Mouse (Mus musculus) midbrain, postnatal 0 days (tissue): ENCODE measurements around the gene Nxph4. TPM values are rescaled to one million over a fixed set of nuclear protein-coding genes. Genes with fewer than 3 reads are reported as not detected.

Experiments used
- ATAC-seq: fragments of 200-750 bp; cut with Nextera tagmentation; 2 replicates; pipeline ENCODE4 v1.8.0; 2017; ENCODE audit warnings: moderate number of reproducible peaks, mild to moderate bottlenecking, moderate TSS enrichment, moderate library complexity; ENCODE audit not compliant: low FRiP score
- DNase-seq: peaks from one replicate; pipeline ENCODE4 v3.0.0-alpha.2; 2015; ENCODE audit warnings: low spot score
- H3K27ac ChIP-seq: fragments of 300-500 bp; sonication (generic); 2 replicates; pipeline ENCODE4 v1.5.1; 2014; ENCODE audit warnings: low read depth, mild to moderate bottlenecking, low read length, mixed read lengths
- H3K27me3 ChIP-seq: fragments of 300-500 bp; sonication (generic); 2 replicates; pipeline ENCODE4 v1.6.1; 2014; ENCODE audit warnings: low read length, control low read depth, mixed read lengths; ENCODE audit not compliant: insufficient read depth
- H3K36me3 ChIP-seq: fragments of 300-500 bp; sonication (generic); 2 replicates; pipeline ENCODE4 v1.6.1; 2014; ENCODE audit warnings: low read length, control low read depth, mixed read lengths; ENCODE audit not compliant: insufficient read depth
- H3K4me1 ChIP-seq: fragments of 300-500 bp; sonication (generic); 2 replicates; pipeline ENCODE4 v1.6.1; 2014; ENCODE audit warnings: mild to moderate bottlenecking, control low read depth, antibody characterized with exemption, low read length, mixed read lengths; ENCODE audit not compliant: insufficient read depth
- H3K4me2 ChIP-seq: fragments of 300-500 bp; sonication (generic); 2 replicates; pipeline ENCODE4 v1.6.1; 2014; ENCODE audit warnings: low read depth, mild to moderate bottlenecking, low read length, mixed read lengths; ENCODE audit not compliant: poor library complexity, severe bottlenecking
- H3K4me3 ChIP-seq: fragments of 300-500 bp; sonication (generic); 2 replicates; pipeline ENCODE4 v1.5.1; 2014; ENCODE audit warnings: low read depth, mild to moderate bottlenecking, low read length, moderate library complexity
- H3K9ac ChIP-seq: fragments of 300-500 bp; sonication (generic); replicated peaks from 2 replicates; pipeline ENCODE4 v1.6.1; 2014; ENCODE audit warnings: mild to moderate bottlenecking, low read length, moderate library complexity, mixed read lengths; ENCODE audit not compliant: poor library complexity, severe bottlenecking
- H3K9me3 ChIP-seq: fragments of 300-500 bp; sonication (generic); 2 replicates; pipeline ENCODE4 v1.6.1; 2016; ENCODE audit warnings: low read length, control low read depth
- CTCF ChIP-seq: IDR thresholded peaks from 2 replicates; pipeline ENCODE4 v1.5.1; 2016; ENCODE audit warnings: antibody characterized with exemption, mild to moderate bottlenecking
- WGBS: fragments of 180-500 bp; shearing (Covaris S2); extraction: QIAGEN DNeasy Blood & Tissue Kit; methylation state at CpG from one replicate; pipeline ENCODE4 v1.1.7; 2014; 5-methylcytosine and 5-hydroxymethylcytosine counted together
- polyA plus RNA-seq: library from polyadenylated mRNA; unstranded; fragments of >200 nt; fragmentation: Nextera tagmentation; extraction: Ambion mirVana; gene quantifications from 2 replicates; pipeline ENCODE4 v1.2.1, GENCODE M21; 2015
- total RNA-seq: library from RNA; depleted of rRNA; stranded (reverse); fragments of >200 nt; gene quantifications from 2 replicates; pipeline ENCODE4 v1.2.3, GENCODE M21; 2014; rRNA removed

The Nxph4 gene
- total and polyA plus RNA-seq, 2 experiments from 2014 or later, result 22.6 to 68.9 TPM

- DNase-seq (no peak), ATAC-seq (no peak)
- Histone ChIP-seq H3K36me3 (peaks cover 52% of the 10 kb centered on the region), H3K4me3 (no peak overlapping the region), H3K9ac (no peak overlapping the region), H3K9me3 (no peaks in the 10 kb centered on the region), H3K4me2 (no peak overlapping the region), H3K4me1 (no peaks in the 10 kb centered on the region), H3K27ac (no peak overlapping the region), H3K27me3 (no peaks in the 10 kb centered on the region)
- 93% methylated on average over 10 of the region's 10 CpGs for WGBS
- no peak for TF ChIP-seq CTCF
These were observed 49.1 kb downstream of the Nxph4 start for GRCm38 (mm10) chr10:127485235-127485634.

DNA sequence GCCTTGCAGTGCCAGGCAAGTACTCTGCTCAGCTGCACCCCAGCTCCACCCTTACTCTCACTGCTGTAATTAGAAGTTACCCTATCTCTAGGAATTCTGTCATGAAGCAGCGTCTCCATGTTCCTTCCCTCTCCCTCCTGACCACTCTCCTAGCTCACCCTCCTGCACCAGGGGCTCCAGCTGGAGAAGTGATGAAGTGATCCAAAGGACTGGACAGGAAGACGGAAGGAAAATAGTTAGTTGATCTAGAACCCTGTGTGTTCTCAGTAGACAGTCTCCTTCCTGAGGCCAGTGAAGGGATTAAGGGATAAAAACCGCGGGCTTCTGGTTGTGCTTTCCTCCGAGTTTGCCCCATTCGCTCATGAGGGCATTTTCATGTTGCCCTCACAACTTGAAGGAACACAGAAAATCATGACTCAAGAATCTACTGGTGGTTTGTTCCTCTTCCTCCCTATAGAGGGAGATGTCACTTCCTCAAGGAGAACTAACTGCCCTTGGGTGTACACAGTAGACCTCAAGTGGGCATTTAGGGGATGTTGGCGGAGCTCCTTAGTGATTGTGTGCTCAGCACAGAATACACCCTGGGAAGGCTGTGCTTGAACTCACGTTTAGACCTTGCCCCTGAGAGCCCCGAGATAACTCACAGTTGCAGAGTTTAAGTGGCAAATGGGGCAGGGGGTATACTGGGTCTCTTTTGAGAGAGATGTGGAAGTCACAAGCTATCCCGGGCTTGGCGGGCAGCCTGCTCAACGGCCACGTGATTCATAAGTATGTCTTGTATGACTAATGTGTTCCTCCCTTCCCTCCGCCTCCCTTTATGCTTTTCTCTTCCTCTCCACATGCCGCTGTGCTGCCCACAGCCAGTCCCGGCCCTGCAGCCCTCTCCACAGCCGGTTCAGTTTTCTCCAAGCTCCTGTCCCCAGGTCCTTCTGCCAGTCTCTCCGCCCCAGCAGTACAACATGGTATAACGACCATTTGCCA is 53.2 kb downstream of the Nxph4 start:
- no peak for ATAC-seq
- 86% methylated on average over 19 of the region's 19 CpGs for WGBS

DNA sequence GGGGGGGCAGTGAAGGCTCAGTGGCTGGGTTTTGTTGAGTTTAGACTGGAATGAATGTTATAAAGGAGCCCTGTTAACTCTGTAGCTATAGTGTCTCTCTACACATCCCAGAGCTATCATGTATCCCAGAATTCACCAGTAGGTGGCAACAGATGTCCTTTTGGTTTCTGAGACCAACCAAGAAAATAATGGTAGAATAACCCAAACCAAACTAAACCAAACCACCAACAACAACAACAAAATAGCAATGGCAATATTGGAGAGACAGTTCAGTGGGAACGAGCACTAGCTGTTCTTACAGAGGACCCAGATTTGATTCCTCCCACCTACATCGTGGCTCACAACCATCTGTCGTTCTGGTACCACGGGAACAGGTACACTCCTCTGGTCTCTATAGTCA is 55.2 kb downstream of the Nxph4 start:
- ATAC-seq (no peak), DNase-seq (peak; percentile 72)
- Histone ChIP-seq H3K27me3 (no peaks in the 10 kb centered on the region), H3K4me1 (no peaks in the 10 kb centered on the region), H3K36me3 (peaks cover 41% of the 10 kb centered on the region), H3K9ac (no peak overlapping the region), H3K9me3 (no peaks in the 10 kb centered on the region), H3K4me3 (no peak overlapping the region), H3K4me2 (no peak overlapping the region), H3K27ac (no peak overlapping the region)
- 95% methylated on average over 4 of the region's 4 CpGs for WGBS
- TF ChIP-seq CTCF, result peak; percentile 79

More for the DNA sequence above, 53.2 kb downstream of the Nxph4 start:
- no peak overlapping the region for H3K4me3 ChIP-seq
- H3K36me3 ChIP-seq, result peaks cover 48% of the 10 kb centered on the region
- no peaks in the 10 kb centered on the region for H3K9me3 ChIP-seq
- no peak overlapping the region for H3K4me2 ChIP-seq
- DNase-seq, result no peak
- no peak overlapping the region for H3K27ac ChIP-seq
- no peaks in the 10 kb centered on the region for H3K27me3 ChIP-seq
- H3K9ac ChIP-seq, result no peak overlapping the region
- no peaks in the 10 kb centered on the region for H3K4me1 ChIP-seq
- TF ChIP-seq CTCF, result no peak

DNA sequence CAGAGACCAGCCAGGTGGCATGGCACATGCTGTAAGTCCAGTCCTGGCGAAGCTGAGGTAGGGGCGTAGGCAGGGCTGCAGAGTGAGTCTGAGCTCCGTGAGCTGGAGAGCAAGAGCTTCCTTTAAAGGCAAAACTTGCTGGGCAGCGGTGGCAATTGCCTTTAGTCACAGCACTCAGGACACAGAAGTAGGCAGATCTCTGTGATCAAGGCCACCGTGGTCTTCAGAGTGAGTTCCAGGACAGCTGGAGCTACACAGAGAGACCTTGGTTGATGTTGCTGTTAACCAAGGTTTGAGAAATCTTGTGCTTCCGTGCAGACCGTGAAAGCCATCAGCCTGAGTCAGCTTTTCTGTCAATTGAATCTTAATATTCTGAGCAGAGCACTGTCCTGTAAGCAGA is 57.1 kb downstream of the Nxph4 start:
- peaks cover 35% of the 10 kb centered on the region for H3K36me3 ChIP-seq
- TF ChIP-seq CTCF, result no peak
- no peak overlapping the region for H3K4me2 ChIP-seq
- H3K9ac ChIP-seq, result no peak overlapping the region
- H3K27ac ChIP-seq, result no peak overlapping the region
- H3K4me1 ChIP-seq, result no peaks in the 10 kb centered on the region
- no peaks in the 10 kb centered on the region for H3K9me3 ChIP-seq
- ATAC-seq, result no peak
- H3K4me3 ChIP-seq, result no peak overlapping the region
- no peak for DNase-seq
- no peaks in the 10 kb centered on the region for H3K27me3 ChIP-seq
- 83% methylated on average over 7 of the region's 7 CpGs for WGBS

- DNase-seq (no peak), ATAC-seq (no peak)
- Histone ChIP-seq H3K4me1 (no peaks in the 10 kb centered on the region), H3K4me3 (no peak overlapping the region), H3K4me2 (no peak overlapping the region), H3K36me3 (peaks cover 33% of the 10 kb centered on the region), H3K27ac (no peak overlapping the region), H3K9me3 (no peaks in the 10 kb centered on the region), H3K27me3 (no peaks in the 10 kb centered on the region), H3K9ac (no peak overlapping the region)
- TF ChIP-seq CTCF, result no peak
- WGBS, result 93% methylated on average over 3 of the region's 3 CpGs
These were observed 57.8 kb downstream of the Nxph4 start for GRCm38 (mm10) chr10:127476541-127476940.

Other genes starting within 250 kb of the Nxph4 start
- 8.2 and 10.0 TPM in 2 replicates for gene Mbd6, start 245.5 kb downstream of the Nxph4 start, total RNA-seq
- 7.3 and 11.2 TPM in 2 replicates for gene Mbd6, start 245.5 kb downstream of the Nxph4 start, polyA plus RNA-seq
- 62.6 and 84.3 TPM in 2 replicates for gene Mars, start 222.8 kb downstream of the Nxph4 start, total RNA-seq
- 103 and 112 TPM in 2 replicates for gene Mars, start 222.8 kb downstream of the Nxph4 start, polyA plus RNA-seq
- gene Arhgap9, start 212.6 kb downstream of the Nxph4 start, total RNA-seq, result 0.24 and 1.2 TPM in 2 replicates
- 0.91 and 1.0 TPM in 2 replicates for gene Arhgap9, start 212.6 kb downstream of the Nxph4 start, polyA plus RNA-seq
- gene Gli1, start 192.6 kb downstream of the Nxph4 start, total RNA-seq, result 4.2 and 6.9 TPM in 2 replicates
- gene Gli1, start 192.6 kb downstream of the Nxph4 start, polyA plus RNA-seq, result 1.0 and 1.1 TPM in 2 replicates
- gene Inhbe, start 180.1 kb downstream of the Nxph4 start, total RNA-seq, result not detected in 2 replicates
- gene Inhbe, start 180.1 kb downstream of the Nxph4 start, polyA plus RNA-seq, result 0.04 TPM in 1 of 2 replicates, not detected in the other
- gene Inhbc, start 164.1 kb downstream of the Nxph4 start, total RNA-seq, result not detected in 2 replicates
- gene Inhbc, start 164.1 kb downstream of the Nxph4 start, polyA plus RNA-seq, result not detected in 2 replicates
- gene R3hdm2, start 154.2 kb downstream of the Nxph4 start, total RNA-seq, result 52.0 and 53.2 TPM in 2 replicates
- 38.0 and 40.0 TPM in 2 replicates for gene R3hdm2, start 154.2 kb downstream of the Nxph4 start, polyA plus RNA-seq
- gene Stac3, start 32.9 kb downstream of the Nxph4 start, total RNA-seq, result 1.2 and 2.3 TPM in 2 replicates
- gene Stac3, start 32.9 kb downstream of the Nxph4 start, polyA plus RNA-seq, result 0.51 and 1.0 TPM in 2 replicates
- 16.2 and 16.6 TPM in 2 replicates for gene Ndufa4l2, start 19.6 kb downstream of the Nxph4 start, total RNA-seq
- 18.7 and 19.9 TPM in 2 replicates for gene Ndufa4l2, start 19.6 kb downstream of the Nxph4 start, polyA plus RNA-seq
- gene Shmt2, start 12.1 kb downstream of the Nxph4 start, total RNA-seq, result 39.8 and 48.0 TPM in 2 replicates
- gene Shmt2, start 12.1 kb downstream of the Nxph4 start, polyA plus RNA-seq, result 32.8 and 34.2 TPM in 2 replicates
- 297 and 319 TPM in 2 replicates for gene Lrp1, start 86.6 kb upstream of the Nxph4 start, total RNA-seq
- 79.8 and 84.4 TPM in 2 replicates for gene Lrp1, start 86.6 kb upstream of the Nxph4 start, polyA plus RNA-seq
- 6.1 and 10.2 TPM in 2 replicates for gene Stat6, start 108.4 kb upstream of the Nxph4 start, total RNA-seq
- gene Stat6, start 108.4 kb upstream of the Nxph4 start, polyA plus RNA-seq, result 3.9 and 4.3 TPM in 2 replicates
- gene Nemp1, start 132.3 kb upstream of the Nxph4 start, total RNA-seq, result 3.2 and 3.7 TPM in 2 replicates
- gene Nemp1, start 132.3 kb upstream of the Nxph4 start, polyA plus RNA-seq, result 1.4 and 1.7 TPM in 2 replicates
- 4.8 and 5.6 TPM in 2 replicates for gene Nab2, start 134.0 kb upstream of the Nxph4 start, total RNA-seq
- 1.4 and 1.6 TPM in 2 replicates for gene Nab2, start 134.0 kb upstream of the Nxph4 start, polyA plus RNA-seq
- gene Myo1a, start 170.6 kb upstream of the Nxph4 start, total RNA-seq, result 0.57 and 0.77 TPM in 2 replicates
- gene Myo1a, start 170.6 kb upstream of the Nxph4 start, polyA plus RNA-seq, result 0.13 and 0.15 TPM in 2 replicates
- gene Tac2, start 189.9 kb upstream of the Nxph4 start, total RNA-seq, result 0.27 TPM in 1 of 2 replicates, not detected in the other
- 2.0 and 4.5 TPM in 2 replicates for gene Tac2, start 189.9 kb upstream of the Nxph4 start, polyA plus RNA-seq
- 13.6 and 15.2 TPM in 2 replicates for gene Zbtb39, start 205.0 kb upstream of the Nxph4 start, total RNA-seq
- 3.0 and 3.1 TPM in 2 replicates for gene Zbtb39, start 205.0 kb upstream of the Nxph4 start, polyA plus RNA-seq
- 1.6 and 3.2 TPM in 2 replicates for gene Gpr182, start 217.2 kb upstream of the Nxph4 start, total RNA-seq
- gene Gpr182, start 217.2 kb upstream of the Nxph4 start, polyA plus RNA-seq, result 1.8 and 2.7 TPM in 2 replicates
- gene Rdh1, start 225.2 kb upstream of the Nxph4 start, total RNA-seq, result 0.11 TPM in 1 of 2 replicates, not detected in the other
- 0.05 TPM in 1 of 2 replicates, not detected in the other for gene Rdh1, start 225.2 kb upstream of the Nxph4 start, polyA plus RNA-seq
- gene Rdh16f1, start 225.2 kb upstream of the Nxph4 start, total RNA-seq, result 0.27 TPM in 1 of 2 replicates, not detected in the other
- not detected in 2 replicates for gene Rdh16f1, start 225.2 kb upstream of the Nxph4 start, polyA plus RNA-seq
- gene Rdh9, start 241.8 kb upstream of the Nxph4 start, total RNA-seq, result 0.66 TPM in 1 of 2 replicates, not detected in the other
- gene Rdh9, start 241.8 kb upstream of the Nxph4 start, polyA plus RNA-seq, result 0.60 and 0.63 TPM in 2 replicates